Mouse (Mus musculus): Measurements from ENCODE around the gene Slc1a3.
A peak's percentile ranks its signal among the peaks of the same experiment; 100 is the strongest.
"Not testable (repeated sequence)": the region's sequence is repeated elsewhere in the genome, so short reads cannot be mapped to it uniquely, and the experiment has no call there.

The Slc1a3 gene

DNA sequence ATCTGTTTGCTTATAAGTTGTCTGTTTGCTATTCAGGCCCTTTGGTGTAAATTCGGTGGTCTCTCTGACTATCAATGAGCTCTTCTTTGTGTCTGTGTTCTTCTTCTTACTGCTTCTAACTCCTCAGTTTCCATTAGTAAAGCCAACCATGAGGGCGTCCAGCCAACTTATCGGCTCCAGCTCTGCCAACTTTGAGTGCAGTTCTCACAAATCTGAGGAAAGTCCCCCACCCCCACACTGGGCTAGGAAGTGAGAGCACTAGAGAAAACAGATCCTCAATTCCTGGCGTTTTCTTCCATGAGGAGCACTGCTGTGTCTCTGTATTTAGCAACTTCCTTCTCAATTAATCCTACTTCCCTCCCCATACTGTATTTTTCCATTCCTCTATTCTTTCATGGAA, 4.4 kb downstream of the Slc1a3 start:
- DNase-seq: peak; percentile 49

DNA sequence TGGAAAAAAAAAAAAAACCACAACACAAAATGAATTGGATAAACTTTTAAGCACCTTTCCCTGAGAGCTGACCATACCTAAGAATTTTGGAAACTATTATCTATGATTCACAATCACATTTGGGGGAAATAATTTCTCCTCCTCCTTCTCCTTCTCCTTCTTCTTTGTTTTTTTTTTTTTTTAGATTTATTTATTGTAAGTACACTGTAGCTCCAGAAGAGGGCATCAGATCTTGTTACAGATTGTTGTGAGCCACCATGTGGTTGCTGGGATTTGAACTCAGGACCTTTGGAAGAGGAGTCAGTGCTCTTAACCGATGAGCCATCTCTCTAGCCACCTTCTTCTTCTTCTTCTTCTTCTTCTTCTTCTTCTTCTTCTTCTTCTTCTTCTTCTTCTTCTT, 5.0 kb downstream of the Slc1a3 start:
- not testable (repeated sequence) for DNase-seq

DNA sequence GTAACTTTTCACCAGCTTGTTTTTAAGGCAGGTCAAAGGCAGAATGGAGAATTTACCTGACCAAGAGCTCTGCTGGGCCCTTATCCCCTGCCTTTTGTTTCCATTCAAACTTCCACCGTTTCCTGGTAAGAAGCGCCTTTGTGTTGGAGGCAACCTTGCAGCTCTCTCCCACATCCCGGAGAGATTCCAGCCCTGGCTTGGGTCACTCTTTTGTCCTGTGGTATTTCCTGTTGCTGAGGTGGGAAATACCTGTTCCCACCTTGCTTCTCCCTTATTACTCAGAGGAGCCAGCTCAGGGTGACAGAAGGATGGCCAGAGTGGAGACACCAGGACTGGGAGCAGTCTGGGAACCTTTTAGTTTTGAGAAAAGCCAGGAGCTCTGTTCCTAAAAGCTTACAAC, 12.6 kb downstream of the Slc1a3 start:
- no peak for DNase-seq

DNA sequence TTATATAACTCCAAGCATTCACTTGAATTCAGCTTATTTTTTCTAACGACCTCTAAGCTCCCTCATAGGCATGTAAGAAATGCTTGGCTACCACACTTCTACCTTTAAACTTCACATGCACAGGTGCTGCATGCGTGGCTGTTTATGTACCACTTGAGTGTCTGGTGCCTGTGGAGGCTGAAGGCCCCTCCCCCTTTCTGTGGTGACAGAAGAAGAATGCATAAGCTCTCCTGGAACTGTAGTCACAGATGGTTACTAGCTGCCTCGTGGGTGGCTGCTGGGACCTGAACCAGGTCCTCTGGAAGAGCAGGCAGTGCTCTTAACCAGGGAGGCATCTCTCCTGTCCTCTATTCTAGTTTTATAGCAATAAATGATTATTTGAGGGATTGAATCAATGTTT, 13.1 kb downstream of the Slc1a3 start:
- DNase-seq: no peak

DNA sequence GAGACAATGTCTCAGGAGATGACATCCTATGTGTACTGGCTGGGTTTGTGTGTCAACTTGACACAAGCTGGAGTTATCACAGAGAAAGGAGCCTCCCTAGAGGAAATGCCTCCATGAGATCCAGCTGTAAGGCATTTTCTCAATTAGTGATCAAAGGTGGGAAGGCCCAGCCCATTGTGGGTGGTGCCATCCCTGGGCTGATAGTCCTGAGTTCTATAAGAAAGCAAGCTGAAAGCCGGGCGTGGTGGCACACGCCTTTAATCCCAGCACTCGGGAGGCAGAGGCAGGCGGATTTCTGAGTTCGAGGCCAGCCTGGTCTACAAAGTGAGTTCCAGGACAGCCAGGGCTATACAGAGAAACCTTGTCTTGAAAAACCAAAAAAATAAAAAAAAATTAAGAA, 20.4 kb downstream of the Slc1a3 start:
- DNase-seq: not testable (repeated sequence)

DNA sequence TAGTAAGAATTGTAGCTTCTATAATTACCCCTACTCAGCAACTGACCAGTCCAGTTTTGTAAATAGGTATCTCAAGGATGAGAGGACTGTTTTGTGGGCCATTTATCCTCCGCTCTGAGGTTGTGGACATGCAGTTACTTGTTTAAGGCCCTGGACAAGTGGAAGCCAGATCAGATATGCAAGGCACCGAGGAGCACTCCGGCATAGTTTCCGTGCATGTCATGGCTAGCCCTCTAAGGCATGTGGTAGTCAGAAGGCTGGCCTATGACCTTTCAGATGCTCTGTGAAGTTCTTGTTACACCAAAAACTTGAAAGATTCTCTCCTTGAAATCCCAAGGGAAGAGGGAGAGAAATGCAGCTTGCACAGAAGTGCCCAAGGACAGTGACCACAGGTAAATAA, 23.7 kb downstream of the Slc1a3 start:
- no peak for DNase-seq

DNA sequence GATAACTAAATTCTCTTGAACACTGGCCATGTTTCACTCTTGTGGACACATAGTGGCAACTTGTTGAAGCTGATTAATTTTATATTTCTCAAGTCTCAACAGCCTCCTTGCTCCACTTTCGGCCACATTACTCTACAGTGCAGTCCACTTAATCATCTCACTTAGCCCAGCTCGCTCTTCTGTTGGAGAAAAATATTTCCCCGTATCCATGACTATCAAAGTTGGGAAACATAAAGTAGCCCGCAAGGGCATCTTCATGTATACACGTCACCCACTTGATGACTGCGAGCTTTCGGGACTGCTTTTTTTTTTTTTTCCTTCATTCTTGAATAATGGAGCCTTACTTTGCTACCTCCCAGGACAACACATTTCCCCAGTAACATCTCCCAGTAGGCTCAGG, 25.1 kb downstream of the Slc1a3 start:
- DNase-seq: no peak

DNA sequence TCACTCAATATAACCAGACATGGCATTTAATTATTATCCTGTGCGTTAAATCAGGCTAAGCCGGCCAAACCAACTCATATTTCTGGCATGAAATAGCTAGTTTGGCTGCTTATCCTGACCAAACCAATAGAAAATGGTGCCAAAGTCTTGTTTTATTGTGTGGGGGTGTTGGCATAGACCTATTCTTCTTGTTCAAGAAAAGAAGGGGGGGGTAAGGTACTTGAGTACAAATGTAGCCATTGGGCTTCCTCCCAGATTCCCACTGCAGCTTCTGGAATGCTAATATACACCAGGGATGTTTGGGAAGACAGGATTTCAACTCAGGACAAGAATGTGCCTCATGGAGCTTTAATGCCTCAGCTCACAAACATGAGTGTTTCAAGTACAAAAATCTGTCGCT, 26.3 kb downstream of the Slc1a3 start:
- no peak for DNase-seq

DNA sequence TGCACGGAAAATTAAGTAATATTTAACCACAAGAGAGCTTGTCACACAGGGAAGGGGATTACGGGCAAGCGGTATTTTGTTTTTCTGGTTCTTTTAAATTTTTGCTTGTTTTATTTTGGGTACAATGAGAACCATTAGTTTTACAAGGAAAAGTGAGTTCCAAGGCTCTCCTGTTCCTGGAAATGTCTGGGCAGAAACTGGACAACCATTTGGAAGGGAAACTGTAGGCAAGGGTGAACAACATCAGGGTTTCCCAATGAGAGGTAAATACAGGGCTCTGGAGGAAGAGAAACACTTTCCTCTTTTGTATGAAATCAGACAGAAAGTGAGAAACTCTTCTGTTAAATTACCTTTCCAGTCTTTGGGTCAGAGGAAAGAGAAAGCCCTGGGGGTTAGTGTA, 27.7 kb downstream of the Slc1a3 start:
- DNase-seq: no peak

DNA sequence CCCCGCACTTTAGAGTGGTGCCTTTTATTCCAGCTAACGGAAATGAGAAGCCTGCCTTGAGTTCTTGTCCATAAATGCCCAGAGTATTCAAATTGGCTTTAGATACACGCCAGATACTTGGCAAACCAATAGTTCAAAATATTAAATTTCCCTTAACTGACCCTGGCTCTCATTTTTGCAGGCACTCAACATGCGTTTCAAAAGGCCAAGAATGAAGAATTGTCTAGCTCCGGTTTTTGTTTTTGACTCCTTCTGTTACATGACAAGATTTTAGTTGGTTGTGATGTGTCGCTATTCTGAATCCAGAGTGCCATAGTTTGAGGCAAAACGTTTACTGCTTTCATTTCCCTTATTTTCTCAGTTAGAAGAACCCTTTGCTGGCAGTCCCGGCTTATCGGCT, 28.1 kb downstream of the Slc1a3 start:
- DNase-seq: no peak

DNA sequence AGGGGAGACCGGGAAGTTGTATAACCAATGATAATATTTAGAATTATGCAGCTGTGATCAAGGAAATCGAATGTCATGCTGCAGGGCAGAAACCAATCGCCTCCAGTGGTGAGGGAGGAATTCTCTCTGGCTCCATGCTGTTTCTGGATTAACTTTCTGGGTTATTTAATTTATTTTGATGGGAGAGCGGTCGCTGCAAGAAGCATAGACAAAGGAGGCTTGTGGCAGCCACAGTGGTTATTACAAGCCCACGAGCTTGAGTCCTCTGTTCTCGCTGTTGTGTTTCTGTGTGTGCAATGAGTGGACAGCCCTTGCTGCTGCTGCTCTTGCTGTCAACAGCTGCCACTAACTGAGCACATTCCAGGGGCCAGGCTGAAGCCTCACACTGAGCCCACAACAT, 28.6 kb downstream of the Slc1a3 start:
- no peak for DNase-seq

DNA sequence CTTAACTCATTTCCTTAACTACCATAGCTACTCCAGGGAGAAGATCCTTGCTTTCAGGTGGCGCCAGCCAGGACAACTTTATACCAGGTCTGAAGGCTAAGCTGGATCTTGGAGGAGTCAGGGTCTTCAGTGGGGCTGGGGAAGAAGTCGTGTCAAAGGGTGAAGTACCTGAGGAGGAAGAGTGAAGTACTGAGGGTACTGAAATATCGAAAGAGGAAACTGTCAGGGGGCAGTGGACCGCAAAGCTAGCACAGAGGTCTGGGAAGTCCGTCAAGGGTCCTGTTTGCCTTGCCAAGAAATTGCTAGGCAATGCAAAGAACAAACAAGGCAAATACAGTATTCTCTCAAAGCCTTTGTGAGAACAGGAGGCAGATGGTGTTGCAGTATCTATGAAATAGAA, 29.6 kb downstream of the Slc1a3 start:
- no peak for DNase-seq

DNA sequence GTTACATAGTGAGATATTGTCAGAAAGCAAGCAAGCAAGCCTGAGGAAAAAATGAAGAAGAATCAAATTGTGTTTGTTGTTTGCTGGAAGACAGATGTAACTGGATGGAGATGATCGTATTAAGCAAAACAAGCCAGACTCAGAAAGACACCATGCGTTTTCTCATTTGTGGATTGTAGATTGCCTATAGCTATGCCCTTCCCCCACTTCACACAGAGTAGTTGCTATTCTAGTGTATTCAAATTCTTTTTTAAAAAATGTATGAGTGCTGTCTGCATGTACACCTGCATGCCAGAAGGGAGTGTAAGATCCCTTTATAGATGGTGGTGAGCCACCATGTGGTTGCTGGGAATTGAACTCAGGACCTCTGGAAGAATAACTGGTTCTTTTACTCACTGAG, 33.6 kb downstream of the Slc1a3 start:
- DNase-seq: no peak

DNA sequence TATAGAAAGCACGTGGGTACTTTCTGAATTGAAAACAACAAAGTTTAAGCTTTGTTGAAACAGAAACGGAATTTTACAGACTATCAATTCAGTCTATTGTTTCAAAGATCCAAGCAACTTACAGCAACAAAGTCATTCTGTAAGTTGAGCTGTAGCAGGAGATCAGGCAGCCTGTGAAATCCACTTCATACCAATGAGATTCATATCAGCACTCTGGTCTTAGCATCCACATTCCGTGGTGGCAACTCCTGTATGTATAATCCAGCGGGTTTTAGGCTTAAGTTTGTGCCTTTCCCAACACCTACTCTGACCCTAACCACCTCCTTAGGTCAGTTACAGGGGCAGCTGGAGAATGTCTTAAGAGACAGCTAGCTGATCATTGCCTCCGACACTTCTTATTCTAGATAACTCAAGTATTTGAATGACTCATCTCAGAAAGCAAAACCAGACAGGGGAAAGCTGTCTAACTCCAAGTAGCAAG, 34.3 kb downstream of the Slc1a3 start:
- DNase-seq: no peak

DNA sequence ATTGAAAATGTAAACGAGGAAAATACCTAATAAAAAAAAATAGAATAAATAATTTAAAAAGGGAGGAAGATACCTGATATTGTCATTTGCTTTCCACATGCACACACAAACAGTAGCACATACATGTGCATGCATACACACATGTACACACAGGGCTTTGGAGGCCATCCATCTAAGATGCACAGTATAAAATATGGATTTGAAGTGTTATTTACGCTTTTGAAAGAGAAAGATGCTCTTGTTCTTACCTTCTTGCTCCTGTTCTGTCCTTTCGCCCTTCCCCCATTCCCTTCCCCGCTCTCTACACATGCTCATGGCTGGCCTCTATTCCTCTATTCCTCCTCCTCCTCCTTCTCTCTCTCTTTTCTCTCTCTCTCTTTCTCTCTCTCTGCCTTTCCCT, 34.9 kb downstream of the Slc1a3 start:
- no peak for DNase-seq

DNA sequence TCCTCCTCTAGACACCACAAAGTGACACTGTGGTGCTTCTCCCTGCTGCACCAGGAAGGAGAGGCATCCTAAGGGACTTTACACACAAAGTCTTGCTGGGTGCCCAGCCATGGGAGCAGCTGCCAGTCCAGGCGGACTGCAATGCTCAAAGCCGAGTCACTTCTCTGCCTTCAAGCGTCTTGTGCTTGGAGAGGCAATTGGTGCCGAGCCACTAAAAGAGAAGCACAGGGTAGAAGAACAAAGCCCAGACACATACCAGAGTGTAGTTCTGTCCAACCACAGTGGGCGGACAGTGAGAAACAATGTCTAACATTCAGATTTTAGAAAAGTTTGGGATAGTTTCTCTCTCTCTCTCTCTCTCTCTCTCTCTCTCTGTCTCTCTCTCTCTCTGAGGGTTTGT, 38.0 kb downstream of the Slc1a3 start:
- no peak for DNase-seq

DNA sequence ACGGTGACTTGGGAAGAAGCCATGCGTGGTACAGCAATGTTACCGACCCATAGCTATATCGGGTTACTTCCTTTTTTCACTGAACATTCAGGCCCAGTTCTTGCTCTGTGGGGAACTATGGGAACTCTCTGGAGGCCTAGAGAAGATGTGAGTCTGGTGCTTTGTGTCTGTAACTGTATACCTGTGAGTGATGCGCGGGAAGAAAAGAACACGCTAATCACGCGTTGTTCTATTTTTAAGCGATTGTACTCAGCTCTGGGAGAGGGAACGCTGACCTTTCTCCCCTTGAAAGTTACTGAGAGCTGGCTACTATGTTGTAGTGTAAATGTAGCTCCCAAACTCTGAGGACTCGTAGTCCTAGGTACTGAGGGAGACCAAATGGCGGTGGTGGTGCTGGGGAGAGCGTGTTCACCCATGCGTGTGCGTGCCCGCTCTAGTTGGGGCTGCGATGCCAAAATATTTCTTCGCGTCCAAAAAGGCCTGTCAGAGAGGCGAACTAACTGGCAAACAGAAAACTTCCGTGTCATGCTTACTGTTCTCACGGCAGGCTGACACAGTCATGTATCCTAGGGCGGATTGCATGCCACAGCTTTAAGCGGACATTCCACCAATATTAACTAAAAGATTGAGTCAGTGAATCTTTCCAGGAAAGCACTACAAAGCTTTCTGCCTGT, 42.6 kb downstream of the Slc1a3 start:
- no peak for DNase-seq

DNA sequence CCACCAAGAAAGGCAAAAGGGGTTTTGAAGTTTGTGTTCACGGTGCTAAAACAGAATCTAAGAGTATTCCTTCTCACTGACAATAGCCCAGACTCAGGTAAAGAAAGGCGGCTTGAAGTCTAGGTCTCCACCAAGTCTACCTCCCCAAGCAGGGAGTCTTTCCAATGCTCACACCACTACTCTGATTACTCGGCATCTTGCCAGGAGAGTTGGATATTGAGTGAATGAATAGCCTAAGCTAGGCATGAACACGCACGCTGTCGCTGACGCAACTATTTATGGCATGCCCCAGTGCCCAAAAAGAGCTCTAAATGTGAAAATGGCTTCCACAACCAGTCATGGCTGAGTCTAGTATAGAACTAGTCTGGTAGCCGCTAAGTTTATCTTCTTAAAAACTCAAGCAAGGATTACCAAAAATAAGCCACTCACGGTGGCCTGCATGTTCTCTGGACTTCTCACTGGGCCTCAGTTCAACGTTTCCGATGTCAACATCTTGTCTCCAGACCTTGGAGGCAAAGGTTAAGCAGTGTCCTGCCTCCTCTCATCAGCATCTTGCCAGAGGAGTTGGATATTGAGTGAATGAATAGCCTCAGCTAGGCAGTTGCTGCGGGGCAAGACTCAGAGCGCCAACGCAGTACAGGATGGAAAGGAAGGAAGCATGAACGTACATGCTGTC, 44.8 kb downstream of the Slc1a3 start:
- no peak for DNase-seq

DNA sequence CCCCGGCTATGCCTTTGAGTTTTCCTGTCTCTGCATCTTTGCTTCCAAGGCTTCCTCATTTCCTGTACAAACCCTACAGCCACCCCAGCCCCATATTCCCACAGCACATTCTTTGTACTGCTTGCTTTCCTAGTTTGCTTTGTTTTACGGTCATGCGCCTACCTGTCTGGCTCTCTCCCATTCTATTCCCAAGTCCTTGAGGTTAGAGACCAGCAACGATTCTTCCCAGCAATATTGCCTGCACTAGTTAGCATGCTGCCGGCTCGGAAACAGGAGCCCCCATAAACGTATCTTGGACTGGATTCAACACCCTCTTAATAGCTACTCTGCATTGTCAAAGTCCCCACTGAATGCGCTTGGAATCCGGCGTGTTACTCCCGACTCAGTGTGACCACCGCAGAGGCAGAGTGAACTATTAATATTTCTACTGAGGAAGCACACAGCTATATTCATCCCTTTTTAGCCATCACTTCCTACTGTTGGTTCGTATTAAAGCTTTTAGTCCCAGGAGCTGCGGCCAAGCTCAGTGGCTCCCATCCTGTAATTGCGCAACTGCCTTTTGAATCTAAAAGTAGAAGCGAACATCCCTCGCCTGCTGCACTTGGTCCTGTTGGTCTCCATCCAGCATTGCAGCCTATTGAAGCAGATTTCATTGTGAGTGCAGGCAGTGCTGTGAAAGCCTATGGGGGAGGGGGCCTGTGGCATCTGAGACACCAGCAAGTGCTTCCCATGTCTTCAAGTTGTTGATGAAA, 47.0 kb downstream of the Slc1a3 start:
- peak; percentile 44 for DNase-seq

DNA sequence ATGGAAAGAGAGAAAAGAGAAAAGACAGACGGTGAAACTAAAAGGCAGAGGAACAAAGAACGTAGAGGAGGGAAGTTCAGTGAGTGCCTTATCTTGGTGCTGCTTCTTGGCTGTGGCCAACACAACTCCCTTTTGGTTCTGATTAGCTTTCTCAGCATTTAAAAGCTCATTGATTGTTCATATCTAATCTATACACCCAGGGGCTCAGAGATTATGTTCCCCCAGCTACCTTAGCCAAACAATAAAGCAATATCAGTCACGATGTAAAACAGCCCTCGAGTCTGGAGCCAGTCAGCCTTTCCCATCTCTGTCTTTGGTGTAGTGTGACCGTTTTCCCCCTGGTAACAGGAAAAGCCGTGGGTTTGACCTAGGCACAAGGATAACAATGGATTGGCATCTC, 48.7 kb downstream of the Slc1a3 start:
- DNase-seq: no peak

DNA sequence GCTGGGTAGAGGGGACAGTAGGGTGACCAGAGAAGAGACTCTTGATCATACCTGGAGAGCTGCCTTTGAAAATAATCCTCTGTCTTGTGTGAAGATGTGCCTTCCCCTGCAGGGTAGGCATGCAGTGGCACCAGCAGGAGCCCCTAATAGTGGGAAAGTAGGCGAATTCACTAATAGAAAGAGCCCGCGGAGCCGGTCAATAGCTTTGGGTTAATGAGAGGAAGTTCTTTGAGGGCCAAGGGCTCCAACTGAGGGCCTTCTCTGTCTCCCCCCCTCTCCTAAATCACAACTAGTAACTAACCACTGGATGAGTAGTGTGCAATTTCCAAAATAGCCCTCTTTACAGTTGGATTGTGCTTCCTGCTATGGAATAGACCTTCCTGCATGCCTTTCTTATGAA, 50.6 kb downstream of the Slc1a3 start:
- no peak for DNase-seq

DNA sequence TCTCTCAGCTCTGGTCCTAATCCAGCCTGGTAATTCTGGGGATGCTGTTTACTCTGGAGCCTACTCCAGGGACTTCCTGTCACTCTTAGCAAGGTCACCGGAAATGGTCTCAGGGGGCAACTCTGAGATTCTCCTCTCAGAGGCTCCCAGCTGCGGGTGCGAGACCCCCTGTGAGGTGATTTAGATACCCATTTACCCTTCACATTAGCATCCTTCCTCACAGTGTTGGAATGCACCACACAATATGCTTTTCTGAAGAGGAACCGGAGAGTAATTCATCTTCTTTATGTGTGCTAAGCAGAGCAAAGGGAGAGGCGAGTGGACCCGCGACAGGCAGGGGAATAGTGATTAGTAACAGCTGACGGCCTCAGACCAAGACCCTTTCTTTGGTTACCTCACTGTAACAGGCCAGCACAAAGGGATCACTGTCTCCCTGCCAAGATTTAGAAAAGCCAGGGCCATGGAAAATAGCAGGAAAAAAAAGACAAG, 51.0 kb downstream of the Slc1a3 start:
- no peak for DNase-seq

DNA sequence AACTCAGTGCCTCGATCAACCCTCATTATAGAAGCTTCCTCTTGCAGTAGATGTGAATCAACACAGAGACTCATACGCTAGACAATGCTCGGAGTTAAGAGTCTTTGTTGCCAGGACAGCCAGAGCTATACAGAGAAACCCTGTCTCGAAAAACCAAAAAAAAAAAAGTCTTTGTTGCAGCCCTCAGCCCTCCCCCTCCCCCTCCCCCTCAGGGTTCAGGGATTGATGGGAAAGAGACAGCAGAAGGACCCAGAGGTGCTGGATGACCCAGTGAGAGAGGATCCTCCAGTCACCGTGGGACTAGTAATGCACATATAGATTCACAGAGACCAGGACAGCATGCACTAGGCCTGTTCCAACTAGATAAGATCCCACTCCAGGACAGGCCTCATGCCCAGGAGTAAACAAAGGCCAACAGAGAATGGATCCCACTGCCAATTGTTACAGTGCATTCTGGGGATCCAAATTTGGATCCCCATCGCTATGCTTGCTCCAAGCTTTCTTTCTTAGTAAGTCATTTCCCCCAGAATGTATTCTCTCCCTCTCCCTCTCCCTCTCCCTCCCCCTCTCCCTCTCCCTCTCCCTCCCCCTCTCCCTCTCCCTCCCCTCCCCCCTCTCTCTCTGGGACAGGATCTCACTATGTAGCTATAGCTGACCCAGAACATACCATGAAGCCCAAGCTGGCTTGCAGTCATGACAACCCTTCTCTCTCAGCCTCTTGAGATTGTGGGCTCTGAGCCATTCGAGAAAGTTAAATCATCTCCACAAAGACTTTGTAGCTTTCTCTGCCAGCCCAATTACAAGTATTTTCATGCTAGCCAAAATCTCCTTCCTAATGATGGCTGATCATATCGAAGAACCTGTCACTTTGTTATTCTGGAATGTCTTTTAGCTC, 52.2 kb downstream of the Slc1a3 start:
- DNase-seq: no peak
